Mouse (Mus musculus) olfactory bulb, adult 2 months (tissue): ENCODE results near the gene Abhd2.

Experiments used
- CTCF ChIP-seq: fragments of 200-500 bp; IDR thresholded peaks from 2 replicates; pipeline ENCODE4 v1.5.1; 2012; ENCODE audit warnings: low read depth, mild to moderate bottlenecking, low read length, moderate library complexity; ENCODE audit not compliant: insufficient read depth
- POLR2A ChIP-seq: fragments of 200-500 bp; IDR thresholded peaks from 2 replicates; pipeline ENCODE4 v1.6.1; 2012; ENCODE audit warnings: mild to moderate bottlenecking, low read depth, low read length, moderate library complexity; ENCODE audit not compliant: insufficient read depth

GRCm38 (mm10) chr7:79414449-79415375, 141.7 kb downstream of the Abhd2 start:
- no peak for TF ChIP-seq POLR2A
- no peak for TF ChIP-seq CTCF
